Mouse (Mus musculus) MEL (cell line): ENCODE data around the gene Olfr1016. TPM values are rescaled to one million over a fixed set of nuclear protein-coding genes. Genes with fewer than 3 reads are reported as not detected.

Experiments used
- DNase-seq: peaks from one replicate; pipeline ENCODE4 v3.0.0; 2011; ENCODE audit warnings: low read depth, low spot score
- H3K27ac ChIP-seq: 2 replicates; pipeline ENCODE4 v1.5.1; 2012; ENCODE audit warnings: low read depth, mild to moderate bottlenecking, control low read depth, low read length, moderate library complexity; ENCODE audit not compliant: control insufficient read depth
- H3K27me3 ChIP-seq, 2 experiments: fragments of 150-350 bp in 1 of 2; sonication (generic) in 1 of 2; 2 replicates each; pipeline ENCODE4 v1.6.1; 2012; ENCODE audit warnings: low read length in 2 of 2, mild to moderate bottlenecking in 2 of 2, improper control_type of control experiment in 1 of 2, moderate library complexity in 1 of 2; ENCODE audit not compliant: insufficient read depth in 2 of 2, control insufficient read depth in 1 of 2
- H3K36me3 ChIP-seq, 2 experiments: 2 replicates each; pipeline ENCODE4 v1.6.1; 2012 to 2014; ENCODE audit warnings: low read length in 2 of 2, improper control_type of control experiment in 1 of 2, inconsistent platforms in 1 of 2, mild to moderate bottlenecking in 1 of 2; ENCODE audit not compliant: insufficient read depth in 2 of 2, control insufficient read depth in 1 of 2
- H3K4me1 ChIP-seq, 2 experiments: fragments of 150-350 bp in 1 of 2; sonication (generic) in 1 of 2; 2 replicates each; pipeline ENCODE4 v1.6.1; 2012; ENCODE audit warnings: low read length in 2 of 2, improper control_type of control experiment in 1 of 2, mild to moderate bottlenecking in 1 of 2; ENCODE audit not compliant: insufficient read depth in 2 of 2, control insufficient read depth in 1 of 2
- H3K4me3 ChIP-seq, 2 experiments: fragments of 150-350 bp in 1 of 2; sonication (generic) in 1 of 2; 2 replicates each; pipeline ENCODE4 v1.5.1; 2012; ENCODE audit warnings: low read depth in 2 of 2, low read length in 2 of 2, mild to moderate bottlenecking in 2 of 2, moderate library complexity in 2 of 2, control low read depth in 1 of 2, improper control_type of control experiment in 1 of 2; ENCODE audit not compliant: control insufficient read depth in 1 of 2, insufficient read depth in 1 of 2
- H3K79me2 ChIP-seq: 2 replicates; pipeline ENCODE4 v1.6.1; 2012; ENCODE audit warnings: mild to moderate bottlenecking, low read length, moderate library complexity; ENCODE audit not compliant: control insufficient read depth, poor library complexity, insufficient read depth
- H3K9ac ChIP-seq: 2 replicates; pipeline ENCODE4 v1.6.1; 2012; ENCODE audit warnings: low read depth, mild to moderate bottlenecking, control low read depth, low read length, moderate library complexity; ENCODE audit not compliant: control insufficient read depth, poor library complexity, severe bottlenecking
- H3K9me3 ChIP-seq: fragments of 150-350 bp; sonication (generic); replicated peaks from 2 replicates; pipeline ENCODE4 v1.6.1; 2012; ENCODE audit warnings: mild to moderate bottlenecking, low read length, improper control_type of control experiment, moderate library complexity; ENCODE audit not compliant: insufficient read depth
- CHD1 ChIP-seq: IDR thresholded peaks from 2 replicates; pipeline ENCODE4 v1.6.1; 2012; ENCODE audit warnings: low read depth, mild to moderate bottlenecking, inconsistent platforms, low read length, improper control_type of control experiment
- CHD2 ChIP-seq: IDR thresholded peaks from 2 replicates; pipeline ENCODE4 v1.6.1; 2011; ENCODE audit warnings: low read length, improper control_type of control experiment
- CTCF ChIP-seq, 3 experiments: IDR thresholded peaks in 2 of 3; conservative IDR thresholded peaks in 1 of 3; 2 replicates each; pipeline ENCODE4 v1.5.1; 2011 to 2012; ENCODE audit warnings: low read length in 3 of 3, low read depth in 2 of 3, mild to moderate bottlenecking in 2 of 3, improper control_type of control experiment in 1 of 3, inconsistent platforms in 1 of 3, mixed read lengths in 1 of 3, moderate library complexity in 1 of 3; ENCODE audit not compliant: control insufficient read depth in 1 of 3, insufficient read depth in 1 of 3, poor library complexity in 1 of 3, severe bottlenecking in 1 of 3
- E2F4 ChIP-seq: IDR thresholded peaks from 2 replicates; pipeline ENCODE4 v1.6.1; 2011; ENCODE audit warnings: low read depth, low read length, improper control_type of control experiment, borderline replicate concordance
- ELF1 ChIP-seq: IDR thresholded peaks from 2 replicates; pipeline ENCODE4 v1.6.1; 2014; ENCODE audit warnings: low read depth, mild to moderate bottlenecking, inconsistent platforms, low read length, improper control_type of control experiment, moderate library complexity
- JUND ChIP-seq: IDR thresholded peaks from 2 replicates; pipeline ENCODE4 v1.6.1; 2011; ENCODE audit warnings: low read depth, mild to moderate bottlenecking, improper control_type of control experiment, low read length
- KAT2A ChIP-seq: conservative IDR thresholded peaks from 2 replicates; pipeline ENCODE4 v1.6.1; 2012; ENCODE audit warnings: low read depth, low read length, improper control_type of control experiment, inconsistent platforms
- MAFK ChIP-seq: IDR thresholded peaks from 2 replicates; pipeline ENCODE4 v1.6.1; 2011; ENCODE audit warnings: low read depth, mild to moderate bottlenecking, low read length, improper control_type of control experiment, borderline replicate concordance
- MAX ChIP-seq: IDR thresholded peaks from 2 replicates; pipeline ENCODE4 v1.6.1; 2011; ENCODE audit warnings: low read length, improper control_type of control experiment
- NELFE ChIP-seq: IDR thresholded peaks from 2 replicates; pipeline ENCODE4 v1.6.1; 2011; ENCODE audit warnings: low read depth, low read length, improper control_type of control experiment
- NRF1 ChIP-seq: IDR thresholded peaks from 2 replicates; pipeline ENCODE4 v1.6.1; 2014; ENCODE audit warnings: low read depth, mild to moderate bottlenecking, inconsistent platforms, low read length, improper control_type of control experiment, moderate library complexity; ENCODE audit not compliant: poor library complexity, insufficient read depth, severe bottlenecking
- POLR2AphosphoS5 ChIP-seq: IDR thresholded peaks from 2 replicates; pipeline ENCODE4 v1.6.1; 2012; ENCODE audit warnings: low read depth, borderline replicate concordance, mild to moderate bottlenecking, inconsistent platforms, low read length, moderate library complexity, mixed read lengths
- RAD21 ChIP-seq: IDR thresholded peaks from 2 replicates; pipeline ENCODE4 v1.6.1; 2011; ENCODE audit warnings: mild to moderate bottlenecking, low read depth, low read length, improper control_type of control experiment
- SMC3 ChIP-seq: IDR thresholded peaks from 2 replicates; pipeline ENCODE4 v1.6.1; 2011; ENCODE audit warnings: low read depth, low read length, improper control_type of control experiment
- TAL1 ChIP-seq: IDR thresholded peaks from 2 replicates; pipeline ENCODE4 v1.6.1; 2012; ENCODE audit warnings: mild to moderate bottlenecking, inconsistent platforms, low read length, moderate library complexity, mixed read lengths
- TBP ChIP-seq: IDR thresholded peaks from 2 replicates; pipeline ENCODE4 v1.8.0; 2011; ENCODE audit warnings: low read depth, low read length, improper control_type of control experiment
- USF1 ChIP-seq: IDR thresholded peaks from 2 replicates; pipeline ENCODE4 v1.6.1; 2014; ENCODE audit warnings: low read depth, mild to moderate bottlenecking, inconsistent platforms, low read length, improper control_type of control experiment, moderate library complexity
- ZMIZ1 ChIP-seq: IDR thresholded peaks from 2 replicates; pipeline ENCODE4 v1.6.1; 2012; ENCODE audit warnings: low read depth, mild to moderate bottlenecking, inconsistent platforms, low read length, improper control_type of control experiment, moderate library complexity
- polyA plus RNA-seq, 2 experiments: library from polyadenylated mRNA; stranded (reverse) in 1 of 2; unstranded in 1 of 2; fragments of >175 nt in 1 of 2; fragments of >200 nt in 1 of 2; gene quantifications; 2 replicates each; pipeline versions ENCODE4 v1.2.1 to v1.2.4; 2012; ENCODE audit warnings: low replicate concordance in 2 of 2, low read depth in 1 of 2; ENCODE audit not compliant: insufficient read length in 2 of 2, insufficient read depth in 1 of 2, missing spikeins in 1 of 2
- total RNA-seq: library from RNA; depleted of rRNA; stranded (reverse); fragments of 300-350 nt; gene quantifications from 2 replicates; pipeline ENCODE4 v1.2.3, GENCODE M21; 2012

The Olfr1016 gene
- total and polyA plus RNA-seq, 3 experiments, result not detected

DNA sequence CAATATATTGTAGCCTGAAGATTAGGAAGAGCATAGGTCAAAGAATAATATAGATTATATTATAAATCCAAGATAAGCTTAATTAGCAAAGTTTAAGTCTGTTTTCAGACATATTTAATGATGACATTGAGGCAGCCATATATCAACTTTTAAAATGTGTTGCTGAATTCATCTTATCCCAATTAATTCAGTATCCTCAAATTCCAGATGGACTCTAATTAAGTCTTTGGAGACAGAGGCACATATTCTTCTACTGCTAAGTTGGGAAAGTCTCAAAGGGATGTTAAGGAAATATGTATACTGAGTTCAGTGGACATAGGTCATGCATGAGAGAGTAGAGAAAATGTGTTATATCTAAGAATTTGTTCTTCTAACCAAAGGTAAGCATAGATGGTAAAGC lies 20.6 kb downstream of the Olfr1016 start, which contains the start of gene Olfr1015:
Gene Olfr1015 (plus strand): TSS at position 301 of the 400 bp plus-strand sequence.
- H3K9me3 ChIP-seq, result no peaks in the 10 kb centered on the region
- H3K4me1 ChIP-seq, result no peaks in the 10 kb centered on the region
- no peaks in the 10 kb centered on the region for H3K79me2 ChIP-seq
- no peak within 1 kb of the TSS for H3K4me3 ChIP-seq
- no peak for TF ChIP-seq RAD21
- TF ChIP-seq TBP, result no peak
- TF ChIP-seq CHD2, result no peak
- TF ChIP-seq JUND, result no peak
- no peak for TF ChIP-seq NELFE
- H3K27me3 ChIP-seq, result no peaks in the 10 kb centered on the region
- no peak within 1 kb of the TSS for H3K9ac ChIP-seq
- H3K27ac ChIP-seq, result no peak within 1 kb of the TSS
- H3K36me3 ChIP-seq, result no peaks in the 10 kb centered on the region
- no peak for DNase-seq

- Histone ChIP-seq H3K36me3 (no peaks in the 10 kb centered on the region), H3K9ac (no peak within 1 kb of the TSS), H3K4me3 (no peak within 1 kb of the TSS), H3K79me2 (no peaks in the 10 kb centered on the region), H3K9me3 (no peaks in the 10 kb centered on the region), H3K27ac (no peak within 1 kb of the TSS), H3K27me3 (no peaks in the 10 kb centered on the region), H3K4me1 (no peaks in the 10 kb centered on the region)
- no peak for DNase-seq
- TF ChIP-seq NRF1 (no peak), USF1 (no peak), TAL1 (no peak), CHD1 (no peak), TBP (no peak), SMC3 (no peak), MAFK (no peak), POLR2AphosphoS5 (no peak), ZMIZ1 (no peak), ELF1 (no peak), MAX (no peak), CTCF (IDR thresholded peaks at IDR 0.05 in 2 of 3, conservative IDR thresholded peaks at IDR 0.05 in 1 of 3; ENCODE audit: control insufficient read depth in 1 of 3, insufficient read depth in 1 of 3, low read depth in 2 of 3, low read length in 3 of 3, poor library complexity in 1 of 3, severe bottlenecking in 1 of 3) (no peak), E2F4 (no peak), KAT2A (no peak)
Measured at GRCm38 (mm10) chr2:85772413-85772812, 29.9 kb downstream of the Olfr1016 start, which contains the start of gene Olfr1014. TSS of gene Olfr1014 (plus strand) at chr2:85772713.
